Mouse (Mus musculus): ENCODE measurements around the gene Txndc5. TPM values are rescaled to one million over a fixed set of nuclear protein-coding genes. Genes with fewer than 3 reads are reported as not detected.

Gene Txndc5
- 29.2 and 83.2 TPM in 2 replicates for polyA plus RNA-seq (2012; ENCODE audit: insufficient read depth, low replicate concordance)

GRCm38 (mm10) chr13:38528687-38529294 lies at the start of gene Txndc5:
Gene Txndc5 (minus strand): TSS chr13:38528824.
- peaks cover 12% of the 10 kb centered on the region for H3K36me3 ChIP-seq (replicated peaks; ENCODE audit: low read length)
- peaks cover 38% of the 10 kb centered on the region for H3K27me3 ChIP-seq (replicated peaks)
- no peaks in the 10 kb centered on the region for H3K9me3 ChIP-seq
- H3K4me1 ChIP-seq: peaks cover 42% of the 10 kb centered on the region
- peak within 1 kb of the TSS; percentile 98 for H3K4me3 ChIP-seq (replicated peaks)
- TF ChIP-seq FLI1 (IDR thresholded peaks at IDR 0.05; ENCODE audit: low read length) (no peak), GATA1 (IDR thresholded peaks at IDR 0.05; ENCODE audit: borderline replicate concordance, low read length) (no peak)

GRCm38 (mm10) chr13:38574668-38575067 lies 46.0 kb upstream of the Txndc5 start:
- peaks cover 2% of the 10 kb centered on the region for H3K4me1 ChIP-seq
- H3K36me3 ChIP-seq (replicated peaks; ENCODE audit: low read length): no peaks in the 10 kb centered on the region
- peaks cover 24% of the 10 kb centered on the region for H3K27me3 ChIP-seq (replicated peaks)
- H3K9me3 ChIP-seq: no peaks in the 10 kb centered on the region
- no peak overlapping the region for H3K4me3 ChIP-seq (replicated peaks)
- TF ChIP-seq FLI1 (IDR thresholded peaks at IDR 0.05; ENCODE audit: low read length) (no peak), GATA1 (IDR thresholded peaks at IDR 0.05; ENCODE audit: borderline replicate concordance, low read length) (no peak)

GRCm38 (mm10) chr13:38573281-38573680 lies 44.7 kb upstream of the Txndc5 start:
- no peaks in the 10 kb centered on the region for H3K9me3 ChIP-seq
- H3K27me3 ChIP-seq (replicated peaks): peaks cover 14% of the 10 kb centered on the region
- H3K4me1 ChIP-seq: no peaks in the 10 kb centered on the region

GRCm38 (mm10) chr13:38565245-38565644 lies 36.6 kb upstream of the Txndc5 start:
- Histone ChIP-seq H3K36me3 (replicated peaks; ENCODE audit: low read length) (no peaks in the 10 kb centered on the region), H3K27me3 (replicated peaks) (peaks cover 9% of the 10 kb centered on the region), H3K4me1 (no peaks in the 10 kb centered on the region), H3K9me3 (0 out of 2 replicates have a peak, but pooled peaks cover 3% of the 10 kb centered on the region), H3K4me3 (replicated peaks) (no peak overlapping the region)
- TF ChIP-seq FLI1 (IDR thresholded peaks at IDR 0.05; ENCODE audit: low read length) (no peak), GATA1 (IDR thresholded peaks at IDR 0.05; ENCODE audit: borderline replicate concordance, low read length) (no peak)

More at GRCm38 (mm10) chr13:38573281-38573680, 44.7 kb upstream of the Txndc5 start:
- TF ChIP-seq GATA1 (IDR thresholded peaks at IDR 0.05; ENCODE audit: borderline replicate concordance, low read length) (no peak), FLI1 (IDR thresholded peaks at IDR 0.05; ENCODE audit: low read length) (no peak)
- no peak overlapping the region for H3K4me3 ChIP-seq (replicated peaks)
- no peaks in the 10 kb centered on the region for H3K36me3 ChIP-seq (replicated peaks; ENCODE audit: low read length)

GRCm38 (mm10) chr13:38554611-38555010 lies 26.0 kb upstream of the Txndc5 start:
- H3K9me3 ChIP-seq: peaks cover 5% of the 10 kb centered on the region; the same call in 1 of the 2 replicates
- TF ChIP-seq FLI1 (IDR thresholded peaks at IDR 0.05; ENCODE audit: low read length) (no peak), GATA1 (IDR thresholded peaks at IDR 0.05; ENCODE audit: borderline replicate concordance, low read length) (no peak)
- H3K4me1 ChIP-seq: 0 out of 2 replicates have a peak, but pooled peaks cover 3% of the 10 kb centered on the region
- peaks cover 4% of the 10 kb centered on the region for H3K27me3 ChIP-seq (replicated peaks)
- no peaks in the 10 kb centered on the region for H3K36me3 ChIP-seq (replicated peaks; ENCODE audit: low read length)
- no peak overlapping the region for H3K4me3 ChIP-seq (replicated peaks)

- 0 out of 2 replicates have a peak, but pooled peaks cover 3% of the 10 kb centered on the region for H3K4me1 ChIP-seq
- H3K27me3 ChIP-seq (replicated peaks): peaks cover 4% of the 10 kb centered on the region
- H3K4me3 ChIP-seq (replicated peaks): no peak overlapping the region
- no peaks in the 10 kb centered on the region for H3K36me3 ChIP-seq (replicated peaks; ENCODE audit: low read length)
- H3K9me3 ChIP-seq: peaks cover 5% of the 10 kb centered on the region; the same call in 1 of the 2 replicates
- no peak for TF ChIP-seq GATA1 (IDR thresholded peaks at IDR 0.05; ENCODE audit: borderline replicate concordance, low read length)
- no peak for TF ChIP-seq FLI1 (IDR thresholded peaks at IDR 0.05; ENCODE audit: low read length)
Measured at GRCm38 (mm10) chr13:38554210-38554609, 25.6 kb upstream of the Txndc5 start.

- Histone ChIP-seq H3K4me3 (replicated peaks) (no peak overlapping the region), H3K27me3 (replicated peaks) (peaks cover 5% of the 10 kb centered on the region), H3K36me3 (replicated peaks; ENCODE audit: low read length) (no peaks in the 10 kb centered on the region), H3K4me1 (0 out of 2 replicates have a peak, but pooled peaks cover 3% of the 10 kb centered on the region), H3K9me3 (peaks cover 8% of the 10 kb centered on the region)
- TF ChIP-seq GATA1 (IDR thresholded peaks at IDR 0.05; ENCODE audit: borderline replicate concordance, low read length) (no peak), FLI1 (IDR thresholded peaks at IDR 0.05; ENCODE audit: low read length) (no peak)
Measured at GRCm38 (mm10) chr13:38548681-38549080, 20.1 kb upstream of the Txndc5 start.

- TF ChIP-seq FLI1 (IDR thresholded peaks at IDR 0.05; ENCODE audit: low read length): no peak
- TF ChIP-seq GATA1 (IDR thresholded peaks at IDR 0.05; ENCODE audit: borderline replicate concordance, low read length): no peak
- Histone ChIP-seq H3K27me3 (replicated peaks) (peaks cover 5% of the 10 kb centered on the region), H3K4me1 (0 out of 2 replicates have a peak, but pooled peaks cover 3% of the 10 kb centered on the region)
Measured at GRCm38 (mm10) chr13:38547717-38548116, 19.1 kb upstream of the Txndc5 start.

GRCm38 (mm10) chr13:38546754-38547153 lies 18.1 kb upstream of the Txndc5 start:
- Histone ChIP-seq H3K4me1 (no peaks in the 10 kb centered on the region), H3K36me3 (replicated peaks; ENCODE audit: low read length) (no peaks in the 10 kb centered on the region), H3K9me3 (peaks cover 12% of the 10 kb centered on the region), H3K27me3 (replicated peaks) (peaks cover 6% of the 10 kb centered on the region), H3K4me3 (replicated peaks) (no peak overlapping the region)
- no peak for TF ChIP-seq FLI1 (IDR thresholded peaks at IDR 0.05; ENCODE audit: low read length)

More at GRCm38 (mm10) chr13:38547717-38548116, 19.1 kb upstream of the Txndc5 start:
- Histone ChIP-seq H3K4me3 (replicated peaks) (no peak overlapping the region), H3K9me3 (peaks cover 12% of the 10 kb centered on the region), H3K36me3 (replicated peaks; ENCODE audit: low read length) (no peaks in the 10 kb centered on the region)

- TF ChIP-seq GATA1 (IDR thresholded peaks at IDR 0.05; ENCODE audit: borderline replicate concordance, low read length) (no peak), FLI1 (IDR thresholded peaks at IDR 0.05; ENCODE audit: low read length) (no peak)
- no peaks in the 10 kb centered on the region for H3K4me1 ChIP-seq
- no peaks in the 10 kb centered on the region for H3K36me3 ChIP-seq (replicated peaks; ENCODE audit: low read length)
- no peak overlapping the region for H3K4me3 ChIP-seq (replicated peaks)
- peaks cover 12% of the 10 kb centered on the region for H3K9me3 ChIP-seq
- peaks cover 8% of the 10 kb centered on the region for H3K27me3 ChIP-seq (replicated peaks)
Measured at GRCm38 (mm10) chr13:38545460-38545859, 16.8 kb upstream of the Txndc5 start.

All from megakaryocyte, embryonic 14.5 days (primary cell).